Mouse (Mus musculus) kidney, adult 2 months (tissue): ENCODE measurements around the gene Afdn. TPM values are rescaled to one million over a fixed set of nuclear protein-coding genes. Genes with fewer than 3 reads are reported as not detected.
"Not testable (repeated sequence)": the region's sequence is repeated elsewhere in the genome, so short reads cannot be mapped to it uniquely, and the experiment has no call there.

ENCODE experiments used
- DNase-seq: peaks from one replicate; pipeline ENCODE4 v3.0.0; 2021
- H3K27ac ChIP-seq: fragments of 200-500 bp; 2 replicates; pipeline ENCODE4 v1.5.1; 2012; ENCODE audit warnings: low read depth, low read length, control low read depth, inconsistent platforms; ENCODE audit not compliant: insufficient read depth
- H3K27me3 ChIP-seq: fragments of 200-500 bp; replicated peaks from 2 replicates; pipeline ENCODE4 v1.6.1; 2012; ENCODE audit warnings: mild to moderate bottlenecking, moderate library complexity, low read length, inconsistent platforms; ENCODE audit not compliant: control insufficient read depth, insufficient read depth
- H3K36me3 ChIP-seq: fragments of 200-500 bp; 2 replicates; pipeline ENCODE4 v1.6.1; 2012; ENCODE audit warnings: mild to moderate bottlenecking, moderate library complexity, low read length, inconsistent platforms; ENCODE audit not compliant: control insufficient read depth, insufficient read depth
- H3K4me1 ChIP-seq: fragments of 200-500 bp; 2 replicates; pipeline ENCODE4 v1.6.1; 2011; ENCODE audit warnings: low read length; ENCODE audit not compliant: control insufficient read depth, insufficient read depth
- H3K4me3 ChIP-seq: fragments of 200-500 bp; 2 replicates; pipeline ENCODE4 v1.5.1; 2011; ENCODE audit warnings: mild to moderate bottlenecking, low read depth, low read length, control low read depth; ENCODE audit not compliant: insufficient read depth
- CTCF ChIP-seq: fragments of 200-500 bp; conservative IDR thresholded peaks from 2 replicates; pipeline ENCODE4 v1.5.1; 2011; ENCODE audit warnings: low read depth, mild to moderate bottlenecking, control low read depth, low read length, moderate library complexity, mixed read lengths; ENCODE audit not compliant: insufficient read depth, insufficient read length
- POLR2A ChIP-seq: fragments of 200-500 bp; IDR thresholded peaks from one replicate; pipeline ENCODE4 v1.6.1; 2011; ENCODE audit warnings: low read depth, low read length, control low read depth
- WGBS: fragments of 180-500 bp; shearing (Covaris S2); methylation state at CpG from one replicate; pipeline ENCODE4 v1.1.7; 2018; 5-methylcytosine and 5-hydroxymethylcytosine counted together
- polyA plus RNA-seq: library from polyadenylated mRNA; depleted of rRNA; stranded (reverse); fragments of >200 nt; gene quantifications from 2 replicates; pipeline ENCODE4 v1.2.3, GENCODE M21; 2012

The Afdn gene
- polyA plus RNA-seq, 1 experiment = 35.1 TPM

- peak overlapping the region; percentile 60 for H3K27ac ChIP-seq
- WGBS = 65% methylated on average over 6 of the region's 6 CpGs
- no peak overlapping the region for H3K4me3 ChIP-seq
- TF ChIP-seq POLR2A (no peak), CTCF (no peak)
- H3K27me3 ChIP-seq = no peaks in the 10 kb centered on the region
- no peaks in the 10 kb centered on the region for H3K36me3 ChIP-seq
- peaks cover 20% of the 10 kb centered on the region for H3K4me1 ChIP-seq
- DNase-seq = no peak
Measured at GRCm38 (mm10) chr17:13754940-13755339, 5.4 kb upstream of the Afdn start.

GRCm38 (mm10) chr17:13758586-13758985, 1.8 kb upstream of the Afdn start:
- no peak for DNase-seq
- WGBS = 94% methylated on average over 7 of the region's 7 CpGs
- Histone ChIP-seq H3K27me3 (no peaks in the 10 kb centered on the region), H3K4me3 (no peak overlapping the region), H3K36me3 (no peaks in the 10 kb centered on the region), H3K4me1 (peaks cover 20% of the 10 kb centered on the region), H3K27ac (peak overlapping the region; percentile 52)
- TF ChIP-seq POLR2A (no peak), CTCF (no peak)

- H3K27ac ChIP-seq = peak overlapping the region; percentile 52
- DNase-seq = peak; percentile 69
- 17% methylated on average over 13 of the region's 13 CpGs for WGBS
- peaks cover 14% of the 10 kb centered on the region for H3K4me1 ChIP-seq
- TF ChIP-seq CTCF (no peak), POLR2A (no peak)
- H3K4me3 ChIP-seq = peak overlapping the region; percentile 80
- H3K27me3 ChIP-seq = no peaks in the 10 kb centered on the region
- H3K36me3 ChIP-seq = no peaks in the 10 kb centered on the region
Measured at GRCm38 (mm10) chr17:13759156-13759852, 1.0 kb upstream of the Afdn start.

GRCm38 (mm10) chr17:13760675-13761178, 388 bp downstream of the Afdn start:
- no peaks in the 10 kb centered on the region for H3K27me3 ChIP-seq
- no peak for TF ChIP-seq POLR2A
- no peak for TF ChIP-seq CTCF
- no peaks in the 10 kb centered on the region for H3K36me3 ChIP-seq
- peaks cover 12% of the 10 kb centered on the region for H3K4me1 ChIP-seq
- H3K4me3 ChIP-seq = peak overlapping the region; percentile 80
- DNase-seq = peak; percentile 38
- WGBS = under 1% methylated on average over 60 of the region's 72 CpGs
- peak overlapping the region; percentile 76 for H3K27ac ChIP-seq

GRCm38 (mm10) chr17:13761179-13761913, 1.0 kb downstream of the Afdn start, which contains the start of gene Tcte2:
Tcte2 (minus strand) TSS chr17:13761825.
- Histone ChIP-seq H3K4me3 (peak within 1 kb of the TSS; percentile 80), H3K27ac (peak within 1 kb of the TSS; percentile 76), H3K36me3 (no peaks in the 10 kb centered on the region), H3K27me3 (no peaks in the 10 kb centered on the region), H3K4me1 (peaks cover 12% of the 10 kb centered on the region)
- under 1% methylated on average over 71 of the region's 74 CpGs for WGBS
- DNase-seq = peak; percentile 61
- TF ChIP-seq CTCF = no peak
- TF ChIP-seq POLR2A = no peak

GRCm38 (mm10) chr17:13763819-13764218, 3.5 kb downstream of the Afdn start:
- H3K4me3 ChIP-seq = no peak overlapping the region
- DNase-seq = no peak
- H3K27me3 ChIP-seq = no peaks in the 10 kb centered on the region
- no peak for TF ChIP-seq POLR2A
- TF ChIP-seq CTCF = no peak
- WGBS = 36% methylated on average over 1 of the region's 1 CpGs
- no peaks in the 10 kb centered on the region for H3K36me3 ChIP-seq
- no peak overlapping the region for H3K27ac ChIP-seq
- H3K4me1 ChIP-seq = peaks cover 12% of the 10 kb centered on the region

GRCm38 (mm10) chr17:13764911-13765310, 4.6 kb downstream of the Afdn start:
- H3K27me3 ChIP-seq, H3K4me3 ChIP-seq, H3K27ac ChIP-seq, H3K36me3 ChIP-seq: not testable (repeated sequence)
- DNase-seq = peak; percentile 51
- 33% methylated on average over 2 of the region's 2 CpGs for WGBS
- H3K4me1 ChIP-seq = peaks cover 12% of the 10 kb centered on the region
